Mouse (Mus musculus): ENCODE measurements at regions not wholly inside any gene's neighbourhood (a gene's known extent, or its start where the extent isn't known, plus 50 kb on each side); places are given as distances from the start of the nearest gene placed in this dataset.
A peak's percentile ranks its signal among the peaks of the same experiment; 100 is the strongest.

GRCm38 (mm10) chr4:114331161-114331560, 75.4 kb upstream of the Trabd2b start:
- Histone ChIP-seq H3K4me3 (no peak overlapping the region), H3K9ac (no peak overlapping the region), H3K36me3 (no peaks in the 10 kb centered on the region), H3K4me1 (replicated peaks) (no peaks in the 10 kb centered on the region; the same call in 1 of the 2 replicates), H3K27ac (ENCODE audit: poor library complexity, severe bottlenecking) (no peak overlapping the region), H3K9me3 (replicated peaks) (no peaks in the 10 kb centered on the region), H3K27me3 (replicated peaks) (peaks cover 6% of the 10 kb centered on the region; the same call in 1 of the 2 replicates), H3K4me2 (no peak overlapping the region)
- 73% methylated on average over 3 of the region's 3 CpGs for WGBS
- no peak for ATAC-seq (ENCODE audit: insufficient number of reproducible peaks, low FRiP score)

DNA sequence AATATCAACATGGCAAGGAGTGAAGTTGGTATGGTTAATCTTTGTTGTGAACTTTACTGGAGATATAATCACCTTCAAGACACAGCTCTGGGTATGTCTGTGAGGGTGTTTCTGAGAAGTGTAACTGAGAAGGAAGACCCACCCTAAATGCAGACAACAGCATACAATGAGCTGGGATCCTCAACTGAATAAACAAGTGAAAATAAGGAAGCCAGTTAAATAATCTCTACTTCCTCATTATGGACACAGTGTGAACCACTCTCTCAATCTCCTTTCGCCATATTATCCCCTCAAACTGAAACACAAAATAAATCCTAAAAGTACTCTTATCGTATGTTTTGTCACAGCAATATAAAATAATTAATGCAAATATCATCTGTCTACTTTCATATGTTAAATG, 71.7 kb upstream of the Trabd2b start:
- no peak for ATAC-seq (ENCODE audit: insufficient number of reproducible peaks, low FRiP score)
- no peak overlapping the region for H3K9ac ChIP-seq
- no peak overlapping the region for H3K27ac ChIP-seq (ENCODE audit: poor library complexity, severe bottlenecking)
- H3K27me3 ChIP-seq (replicated peaks) = peaks cover 9% of the 10 kb centered on the region
- peaks cover 4% of the 10 kb centered on the region; the same call in 1 of the 2 replicates for H3K4me1 ChIP-seq (replicated peaks)
- H3K4me2 ChIP-seq = no peak overlapping the region
- no peak overlapping the region for H3K4me3 ChIP-seq
- H3K9me3 ChIP-seq (replicated peaks) = no peaks in the 10 kb centered on the region
- no peaks in the 10 kb centered on the region for H3K36me3 ChIP-seq
- 82% methylated on average over 2 of the region's 2 CpGs for WGBS

GRCm38 (mm10) chr4:114336029-114336746, 70.3 kb upstream of the Trabd2b start:
- ATAC-seq (ENCODE audit: insufficient number of reproducible peaks, low FRiP score) = peak; percentile 42; the same call in 1 of the 2 replicates
- no peak overlapping the region for H3K4me3 ChIP-seq
- H3K4me2 ChIP-seq = no peak overlapping the region
- no peaks in the 10 kb centered on the region for H3K9me3 ChIP-seq (replicated peaks)
- peaks cover 7% of the 10 kb centered on the region for H3K27me3 ChIP-seq (replicated peaks)
- no peaks in the 10 kb centered on the region for H3K36me3 ChIP-seq
- no peak overlapping the region for H3K27ac ChIP-seq (ENCODE audit: poor library complexity, severe bottlenecking)
- no peak overlapping the region for H3K9ac ChIP-seq
- peaks cover 4% of the 10 kb centered on the region; the same call in 1 of the 2 replicates for H3K4me1 ChIP-seq (replicated peaks)
- WGBS = 34% methylated on average over 4 of the region's 4 CpGs

- Histone ChIP-seq H3K9me3 (replicated peaks) (no peaks in the 10 kb centered on the region), H3K27ac (ENCODE audit: poor library complexity, severe bottlenecking) (no peak overlapping the region), H3K36me3 (no peaks in the 10 kb centered on the region), H3K4me1 (replicated peaks) (peaks cover 4% of the 10 kb centered on the region; the same call in 1 of the 2 replicates), H3K9ac (no peak overlapping the region), H3K4me3 (no peak overlapping the region), H3K27me3 (replicated peaks) (peaks cover 7% of the 10 kb centered on the region), H3K4me2 (no peak overlapping the region)
- peak; percentile 25; the same call in 1 of the 2 replicates for ATAC-seq (ENCODE audit: insufficient number of reproducible peaks, low FRiP score)
- 38% methylated on average over 1 of the region's 1 CpGs for WGBS
These were observed 69.8 kb upstream of the Trabd2b start for GRCm38 (mm10) chr4:114336747-114337090.

- H3K36me3 ChIP-seq = no peaks in the 10 kb centered on the region
- H3K9me3 ChIP-seq (replicated peaks) = no peaks in the 10 kb centered on the region
- no peak overlapping the region for H3K4me3 ChIP-seq
- WGBS = 47% methylated on average over 5 of the region's 5 CpGs
- peaks cover 22% of the 10 kb centered on the region for H3K27me3 ChIP-seq (replicated peaks)
- ATAC-seq (ENCODE audit: insufficient number of reproducible peaks, low FRiP score) = no peak
- no peak overlapping the region for H3K27ac ChIP-seq (ENCODE audit: poor library complexity, severe bottlenecking)
- peaks cover 4% of the 10 kb centered on the region; the same call in 1 of the 2 replicates for H3K4me1 ChIP-seq (replicated peaks)
- H3K4me2 ChIP-seq = no peak overlapping the region
- H3K9ac ChIP-seq = no peak overlapping the region
These were observed 66.7 kb upstream of the Trabd2b start for GRCm38 (mm10) chr4:114339793-114340192.

DNA sequence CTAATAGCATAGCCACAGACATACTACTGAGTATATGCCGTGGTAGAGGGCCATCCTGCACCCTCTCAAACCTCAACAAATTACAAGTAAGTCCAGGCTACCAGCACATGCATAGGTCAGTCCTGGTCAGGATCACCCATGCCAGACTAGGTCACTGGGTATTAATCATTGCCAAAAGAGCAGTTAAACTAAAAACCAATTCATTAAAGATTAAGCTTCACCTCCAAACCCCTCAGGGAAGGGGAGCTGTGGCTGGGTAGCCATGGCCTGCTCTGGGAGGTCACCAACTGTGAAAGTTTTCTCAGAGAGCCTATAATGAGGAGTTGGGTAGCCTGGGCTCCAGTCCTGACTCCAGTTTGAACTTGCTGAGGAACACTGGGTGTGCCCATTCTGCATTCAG, 61.4 kb upstream of the Trabd2b start:
- Histone ChIP-seq H3K4me2 (no peak overlapping the region), H3K9me3 (replicated peaks) (no peaks in the 10 kb centered on the region), H3K4me3 (no peak overlapping the region), H3K4me1 (replicated peaks) (no peaks in the 10 kb centered on the region), H3K9ac (no peak overlapping the region), H3K36me3 (no peaks in the 10 kb centered on the region), H3K27ac (ENCODE audit: poor library complexity, severe bottlenecking) (no peak overlapping the region), H3K27me3 (replicated peaks) (peaks cover 41% of the 10 kb centered on the region)
- ATAC-seq (ENCODE audit: insufficient number of reproducible peaks, low FRiP score) = no peak
- 60% methylated on average over 1 of the region's 1 CpGs for WGBS

GRCm38 (mm10) chr4:114346068-114346747, 60.3 kb upstream of the Trabd2b start:
- no peaks in the 10 kb centered on the region for H3K9me3 ChIP-seq (replicated peaks)
- peaks cover 41% of the 10 kb centered on the region for H3K27me3 ChIP-seq (replicated peaks)
- no peaks in the 10 kb centered on the region for H3K36me3 ChIP-seq
- no peaks in the 10 kb centered on the region for H3K4me1 ChIP-seq (replicated peaks)
- no peak overlapping the region for H3K27ac ChIP-seq (ENCODE audit: poor library complexity, severe bottlenecking)
- H3K4me3 ChIP-seq = no peak overlapping the region
- H3K9ac ChIP-seq = no peak overlapping the region
- H3K4me2 ChIP-seq = no peak overlapping the region
- no peak for ATAC-seq (ENCODE audit: insufficient number of reproducible peaks, low FRiP score)
- WGBS = 0% methylated on average over 2 of the region's 2 CpGs

DNA sequence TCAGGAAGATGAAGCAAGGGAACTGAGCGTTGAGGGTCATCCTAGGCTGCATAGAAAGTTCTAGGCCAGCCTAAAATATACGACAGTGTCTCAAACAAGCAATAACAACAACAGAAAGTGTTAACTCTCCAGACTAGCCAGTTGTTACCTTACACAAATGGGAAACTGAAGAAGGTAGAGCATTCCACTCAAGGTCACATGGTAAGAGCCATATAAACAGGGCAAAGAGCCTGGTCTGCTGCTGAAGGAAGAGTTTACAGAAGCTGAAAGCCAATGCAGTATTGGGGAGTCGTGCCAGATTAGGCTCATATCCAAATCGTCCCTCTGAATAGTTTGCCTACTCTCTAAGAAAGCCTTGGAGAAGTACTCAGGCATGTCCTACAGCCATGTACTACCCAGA, 59.6 kb upstream of the Trabd2b start:
- WGBS = 64% methylated on average over 4 of the region's 4 CpGs
- ATAC-seq (ENCODE audit: insufficient number of reproducible peaks, low FRiP score) = no peak
- H3K27ac ChIP-seq (ENCODE audit: poor library complexity, severe bottlenecking) = no peak overlapping the region
- H3K36me3 ChIP-seq = no peaks in the 10 kb centered on the region
- H3K4me1 ChIP-seq (replicated peaks) = no peaks in the 10 kb centered on the region
- H3K4me2 ChIP-seq = no peak overlapping the region
- no peak overlapping the region for H3K9ac ChIP-seq
- no peaks in the 10 kb centered on the region for H3K9me3 ChIP-seq (replicated peaks)
- peaks cover 41% of the 10 kb centered on the region for H3K27me3 ChIP-seq (replicated peaks)
- no peak overlapping the region for H3K4me3 ChIP-seq

DNA sequence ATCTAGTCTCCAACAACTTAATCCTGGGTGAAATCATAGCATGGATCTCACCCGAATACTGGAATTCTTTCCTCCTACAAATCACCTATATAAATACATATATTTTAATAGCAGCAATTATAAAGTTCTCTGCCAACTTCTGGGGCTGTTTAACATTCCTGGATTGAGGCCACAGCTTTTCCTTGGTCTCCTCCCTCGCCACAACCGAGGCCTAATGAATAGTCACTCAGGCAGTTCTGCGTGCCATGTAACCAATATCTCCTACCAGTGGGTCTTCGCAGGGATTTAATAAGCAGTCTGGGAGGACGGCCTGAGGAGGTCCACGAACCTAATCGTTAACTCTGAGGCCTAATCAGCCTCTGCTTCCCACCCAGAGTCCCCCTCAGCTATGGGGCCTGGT, 56.9 kb upstream of the Trabd2b start:
- Histone ChIP-seq H3K4me3 (no peak overlapping the region), H3K36me3 (no peaks in the 10 kb centered on the region), H3K4me1 (replicated peaks) (no peaks in the 10 kb centered on the region), H3K27me3 (replicated peaks) (peaks cover 35% of the 10 kb centered on the region), H3K27ac (ENCODE audit: poor library complexity, severe bottlenecking) (no peak overlapping the region), H3K4me2 (no peak overlapping the region), H3K9ac (no peak overlapping the region), H3K9me3 (replicated peaks) (no peaks in the 10 kb centered on the region)
- no peak for ATAC-seq (ENCODE audit: insufficient number of reproducible peaks, low FRiP score)
- WGBS = 71% methylated on average over 8 of the region's 8 CpGs

- no peak overlapping the region for H3K4me2 ChIP-seq
- peaks cover 4% of the 10 kb centered on the region for H3K4me1 ChIP-seq (replicated peaks)
- no peak overlapping the region for H3K4me3 ChIP-seq
- no peak overlapping the region for H3K27ac ChIP-seq (ENCODE audit: poor library complexity, severe bottlenecking)
- H3K9ac ChIP-seq = no peak overlapping the region
- peaks cover 21% of the 10 kb centered on the region for H3K27me3 ChIP-seq (replicated peaks)
- WGBS = 68% methylated on average over 1 of the region's 1 CpGs
- no peaks in the 10 kb centered on the region for H3K9me3 ChIP-seq (replicated peaks)
- no peaks in the 10 kb centered on the region for H3K36me3 ChIP-seq
- ATAC-seq (ENCODE audit: insufficient number of reproducible peaks, low FRiP score) = no peak
These were observed 55.2 kb upstream of the Trabd2b start for GRCm38 (mm10) chr4:114351282-114351681.

DNA sequence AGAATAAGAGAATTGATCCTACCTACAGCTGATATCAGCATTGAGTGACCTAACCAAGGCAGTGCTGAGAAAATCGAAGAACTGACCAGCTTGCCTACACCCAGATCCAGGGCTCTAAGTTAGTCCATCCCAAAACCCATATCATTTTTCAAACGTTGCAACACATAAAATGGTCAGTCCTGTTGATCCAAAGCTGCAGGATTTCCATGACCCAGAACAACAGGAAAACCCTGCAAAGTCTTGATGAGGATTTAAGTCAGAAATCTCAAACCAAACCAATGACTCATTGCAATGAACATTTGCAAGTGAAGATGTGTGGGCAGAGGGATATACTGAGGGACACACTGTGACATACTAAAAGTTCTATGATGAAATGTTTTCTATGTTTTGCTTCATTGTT, 53.5 kb upstream of the Trabd2b start:
- Histone ChIP-seq H3K36me3 (no peaks in the 10 kb centered on the region), H3K27ac (ENCODE audit: poor library complexity, severe bottlenecking) (no peak overlapping the region), H3K9ac (no peak overlapping the region), H3K4me1 (replicated peaks) (peaks cover 22% of the 10 kb centered on the region), H3K4me2 (no peak overlapping the region), H3K27me3 (replicated peaks) (peaks cover 16% of the 10 kb centered on the region), H3K4me3 (no peak overlapping the region), H3K9me3 (replicated peaks) (no peaks in the 10 kb centered on the region)
- 60% methylated on average over 2 of the region's 2 CpGs for WGBS
- ATAC-seq (ENCODE audit: insufficient number of reproducible peaks, low FRiP score) = no peak

All from heart, embryonic 12.5 days (tissue).